Mouse (Mus musculus): ENCODE measurements around the gene Tmem215. TPM values are rescaled to one million over a fixed set of nuclear protein-coding genes. Genes with fewer than 3 reads are reported as not detected.

The Tmem215 gene
- polyA plus RNA-seq, 1 experiment from 2014 or later = 1.4 TPM

Other genes starting within 250 kb of the Tmem215 start
- gene Ddx58, start 232.4 kb upstream of the Tmem215 start, polyA plus RNA-seq (2015; fragmentation: Nextera tagmentation; extraction: Ambion mirVana) = 3.3 TPM in 2 replicates
- gene Smim27, start 202.6 kb upstream of the Tmem215 start, polyA plus RNA-seq (2015; fragmentation: Nextera tagmentation; extraction: Ambion mirVana) = 12.5 TPM in 2 replicates
- gene Topors, start 202.3 kb upstream of the Tmem215 start, polyA plus RNA-seq (2015; fragmentation: Nextera tagmentation; extraction: Ambion mirVana) = 28.8 and 31.5 TPM in 2 replicates
- gene Ndufb6, start 192.8 kb upstream of the Tmem215 start, polyA plus RNA-seq (2015; fragmentation: Nextera tagmentation; extraction: Ambion mirVana) = 369 and 426 TPM in 2 replicates
- 41.4 and 44.8 TPM in 2 replicates for gene Aptx, start 231.0 kb downstream of the Tmem215 start, polyA plus RNA-seq (2015; fragmentation: Nextera tagmentation; extraction: Ambion mirVana)
- 625 and 673 TPM in 2 replicates for gene Dnaja1, start 250.0 kb downstream of the Tmem215 start, polyA plus RNA-seq (2015; fragmentation: Nextera tagmentation; extraction: Ambion mirVana)

Data from hindbrain, embryonic 16.5 days (tissue).